Mouse (Mus musculus): ENCODE results near the gene Cd9. TPM values are rescaled to one million over a fixed set of nuclear protein-coding genes. Genes with fewer than 3 reads are reported as not detected.
"Not testable (repeated sequence)": the region's sequence is repeated elsewhere in the genome, so short reads cannot be mapped to it uniquely, and the experiment has no call there.

Cd9 gene
- total RNA-seq, 2 experiments from 2014 or later: 38.7 to 50.9 TPM

DNA sequence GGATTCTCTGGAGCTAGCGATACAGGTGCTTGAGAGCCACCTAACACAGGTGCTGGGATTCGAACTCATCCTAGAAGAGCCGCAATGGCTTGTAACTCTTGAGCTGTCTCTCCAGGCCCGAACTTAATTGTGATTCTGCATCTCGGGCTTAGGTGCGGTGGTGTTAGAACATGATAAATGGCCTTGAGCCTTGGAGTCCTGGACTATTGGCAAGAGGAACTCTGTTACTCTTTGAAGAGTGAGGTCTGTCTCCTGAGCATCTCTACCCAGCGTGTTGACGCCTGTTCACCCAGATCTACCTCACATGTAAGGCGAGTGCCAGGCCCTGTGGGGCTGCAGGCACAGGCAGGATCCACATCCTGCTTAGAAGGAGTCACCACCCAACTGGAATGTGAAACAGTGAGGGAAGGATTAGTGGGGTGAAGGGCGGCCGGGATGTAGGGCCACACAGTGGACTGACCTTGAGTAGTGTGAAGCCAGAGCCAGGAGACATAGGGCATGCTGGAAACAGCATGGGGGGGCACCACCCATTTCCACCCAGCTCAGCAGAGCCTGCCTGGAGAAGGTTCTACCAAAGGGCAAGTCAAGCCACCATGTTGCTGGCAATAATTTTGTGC is 8.7 kb upstream of the Cd9 start:
- ATAC-seq (replicated peaks; ENCODE audit: poor library complexity): no peak

DNA sequence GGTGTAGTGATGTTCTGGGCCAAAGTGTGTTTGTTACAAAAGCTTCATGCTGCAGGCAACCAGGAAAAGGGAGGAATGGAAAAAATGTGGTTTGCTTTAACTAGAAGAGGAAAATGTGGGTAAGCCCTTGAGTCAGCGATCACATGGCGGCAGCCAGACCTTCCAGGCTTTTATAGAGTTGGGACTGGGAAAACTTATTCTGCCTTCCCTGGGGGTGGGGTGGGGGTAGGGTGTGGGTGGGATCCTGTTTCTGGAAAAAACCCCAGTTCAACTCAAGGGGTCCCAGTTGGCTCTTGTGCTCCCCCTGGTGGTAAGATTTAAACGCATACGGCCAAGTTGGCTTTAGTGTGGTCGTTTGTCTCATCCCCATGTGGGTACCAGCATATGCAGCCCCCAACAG is 3.5 kb upstream of the Cd9 start:
- ATAC-seq (replicated peaks; ENCODE audit: poor library complexity): peak; percentile 50

DNA sequence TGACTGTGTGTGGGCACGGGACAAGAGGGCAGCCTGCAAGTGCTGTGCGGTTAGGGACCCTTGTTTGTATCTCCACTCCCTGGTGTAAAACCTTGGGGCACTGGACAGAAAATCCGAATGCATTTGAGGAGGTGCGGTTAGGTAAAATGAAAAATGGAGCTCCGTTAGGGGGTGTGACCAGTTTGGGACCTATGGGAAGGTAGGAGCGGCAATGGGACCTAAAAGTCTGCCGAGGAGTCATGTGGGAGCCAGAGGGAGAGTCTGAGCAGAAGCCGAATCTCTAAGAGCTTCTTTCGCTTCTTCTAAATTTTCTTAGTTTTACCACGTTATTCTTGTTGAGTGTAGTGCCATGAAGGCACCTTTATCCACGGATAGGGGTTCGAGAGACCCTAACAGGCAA is 1.8 kb upstream of the Cd9 start:
- no peak for ATAC-seq (replicated peaks; ENCODE audit: poor library complexity)

DNA sequence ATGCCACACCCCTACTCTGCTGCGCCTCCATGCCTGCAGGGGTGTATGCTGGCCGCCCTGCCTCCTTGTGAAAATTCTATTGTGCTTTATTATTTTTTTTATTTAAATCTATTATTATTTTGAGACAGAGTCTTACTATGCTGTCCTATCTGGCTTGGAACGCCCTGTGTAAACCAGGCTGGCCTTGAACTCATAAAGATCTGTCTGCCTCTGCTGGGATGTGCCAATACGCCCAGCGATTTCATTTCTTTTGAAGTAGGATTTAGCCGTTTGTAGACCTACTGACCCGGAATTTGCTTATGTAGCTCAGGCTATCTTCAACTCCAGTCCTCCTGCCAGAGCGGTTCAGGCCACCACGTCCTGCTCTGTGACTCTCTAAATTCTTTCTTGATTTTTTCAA is 770 bp upstream of the Cd9 start:
- no peak for ATAC-seq (replicated peaks; ENCODE audit: poor library complexity)

- ATAC-seq (replicated peaks; ENCODE audit: poor library complexity): no peak
Measured at GRCm38 (mm10) chr6:125493147-125493546, 1.4 kb downstream of the Cd9 start.

DNA sequence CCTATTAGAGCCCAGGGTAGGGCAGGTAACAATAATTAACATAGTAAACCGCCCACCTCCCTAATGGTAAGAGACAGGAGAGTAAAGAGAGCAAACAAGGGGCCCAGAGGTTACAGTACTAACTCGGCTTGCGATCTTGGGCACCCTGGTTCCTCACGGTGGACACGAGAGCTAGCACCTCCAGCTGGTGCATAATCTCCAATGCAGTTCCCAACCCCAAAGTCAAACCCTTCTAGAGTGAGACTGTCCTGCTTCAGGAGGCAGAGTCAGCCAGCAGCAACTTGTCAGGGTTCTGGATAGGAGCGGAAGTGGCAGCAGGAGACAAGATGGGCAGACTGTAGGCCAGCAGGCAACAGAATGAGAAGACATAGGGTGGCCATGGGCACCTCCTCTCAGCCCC is 1.9 kb downstream of the Cd9 start:
- no peak for ATAC-seq (replicated peaks; ENCODE audit: poor library complexity)

GRCm38 (mm10) chr6:125492033-125492432 is 2.6 kb downstream of the Cd9 start:
- no peak for ATAC-seq (replicated peaks; ENCODE audit: poor library complexity)

- no peak for ATAC-seq (replicated peaks; ENCODE audit: poor library complexity)
Measured at GRCm38 (mm10) chr6:125491393-125491792, 3.2 kb downstream of the Cd9 start.

DNA sequence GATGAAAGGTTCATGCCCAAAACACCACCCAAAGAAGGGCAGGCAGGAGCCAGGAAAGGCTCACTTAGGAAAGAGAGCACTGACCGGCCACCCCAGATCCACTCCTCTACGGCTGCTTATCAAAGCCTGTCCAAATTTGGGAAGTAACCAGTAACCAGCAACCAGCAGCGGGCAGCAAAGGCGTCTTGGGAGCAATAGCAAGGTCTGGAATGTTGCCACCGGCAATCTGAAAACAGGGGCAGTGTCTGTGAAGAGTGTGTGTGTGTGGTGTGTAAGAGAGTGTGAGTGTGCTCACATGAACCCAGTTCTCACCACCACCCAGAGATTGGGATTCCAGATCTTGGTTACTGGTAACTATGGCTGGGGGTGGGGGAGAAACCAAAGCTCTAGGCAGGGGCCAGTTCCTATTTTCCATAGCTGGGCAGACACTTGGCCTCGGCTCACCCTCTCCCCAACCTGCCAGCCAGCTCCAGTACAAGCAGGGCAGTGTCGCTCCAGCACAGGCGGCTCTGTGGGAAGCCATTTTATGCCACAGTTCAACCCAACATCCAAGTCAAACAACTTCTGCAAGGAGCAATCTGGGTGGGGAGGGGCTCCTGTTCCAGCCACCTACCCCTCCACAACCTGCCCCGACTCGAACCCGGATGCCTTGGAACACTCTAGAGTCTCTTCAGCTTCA is 4.6 kb downstream of the Cd9 start:
- peak; percentile 45 for ATAC-seq (replicated peaks; ENCODE audit: poor library complexity)

- no peak for ATAC-seq (replicated peaks; ENCODE audit: poor library complexity)
Measured at GRCm38 (mm10) chr6:125485589-125485988, 9.0 kb downstream of the Cd9 start.

GRCm38 (mm10) chr6:125484721-125485120 is 9.9 kb downstream of the Cd9 start:
- peak; percentile 32 for ATAC-seq (replicated peaks; ENCODE audit: poor library complexity)

- ATAC-seq (replicated peaks; ENCODE audit: poor library complexity): not testable (repeated sequence)
Measured at GRCm38 (mm10) chr6:125484313-125484660, 10.3 kb downstream of the Cd9 start.

GRCm38 (mm10) chr6:125483515-125484312 is 10.9 kb downstream of the Cd9 start:
- ATAC-seq (replicated peaks; ENCODE audit: poor library complexity): peak; percentile 27

DNA sequence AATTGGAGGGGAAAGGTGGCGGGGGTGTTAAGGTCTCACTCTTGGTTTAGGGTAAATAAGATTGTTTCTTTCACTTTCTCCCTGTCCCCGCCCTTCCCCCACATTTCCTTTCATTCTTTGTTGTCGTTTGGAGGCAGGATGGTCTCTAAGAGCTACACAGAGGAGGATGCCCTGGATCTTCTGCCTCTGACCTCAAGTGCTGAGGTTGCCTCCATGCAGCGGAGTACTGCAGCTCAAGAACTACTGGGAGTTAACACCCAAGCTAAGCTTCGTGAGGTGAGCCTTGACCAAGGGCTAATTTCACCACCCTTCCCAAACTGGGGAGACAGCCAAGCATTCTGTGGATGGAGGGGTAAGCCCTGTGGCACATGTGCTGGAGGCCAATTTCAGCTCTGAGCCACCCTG is 12.2 kb downstream of the Cd9 start:
- no peak for ATAC-seq (replicated peaks; ENCODE audit: poor library complexity)

DNA sequence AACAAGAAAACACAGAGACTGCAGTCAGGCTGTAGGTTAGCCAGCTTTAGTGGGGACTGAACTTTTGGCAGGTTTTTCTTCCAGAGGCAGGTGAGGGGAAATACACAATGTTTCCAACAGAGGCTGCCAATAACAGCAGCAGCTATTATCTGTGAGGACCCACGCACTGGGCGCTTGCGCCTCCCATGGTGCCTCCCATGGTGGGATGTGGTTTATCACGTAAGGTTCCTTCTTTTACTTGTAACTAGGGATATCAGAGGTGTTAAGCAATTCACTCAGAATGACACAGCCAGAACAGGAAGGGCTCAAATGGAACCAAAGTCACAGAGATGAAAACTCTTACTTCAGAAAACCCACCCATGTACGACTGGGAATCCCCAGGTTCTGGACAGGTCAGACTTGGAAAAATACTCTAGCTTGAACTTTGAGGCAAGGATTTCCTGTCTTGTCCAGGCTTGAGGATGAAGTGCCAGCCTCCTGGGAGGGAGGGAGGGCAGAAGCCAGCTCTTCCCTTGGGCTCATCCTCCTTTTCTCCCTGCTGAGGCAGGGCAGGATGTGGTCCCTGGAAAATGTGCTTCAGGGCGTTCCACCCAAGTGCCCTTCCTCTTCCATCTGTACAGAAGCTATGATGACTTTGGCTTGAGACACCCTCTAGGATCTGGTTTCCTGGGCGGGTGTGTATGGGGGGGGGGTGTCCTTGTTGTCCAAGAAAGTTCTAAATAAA is 12.8 kb downstream of the Cd9 start:
- peak; percentile 69 for ATAC-seq (replicated peaks; ENCODE audit: poor library complexity)

DNA sequence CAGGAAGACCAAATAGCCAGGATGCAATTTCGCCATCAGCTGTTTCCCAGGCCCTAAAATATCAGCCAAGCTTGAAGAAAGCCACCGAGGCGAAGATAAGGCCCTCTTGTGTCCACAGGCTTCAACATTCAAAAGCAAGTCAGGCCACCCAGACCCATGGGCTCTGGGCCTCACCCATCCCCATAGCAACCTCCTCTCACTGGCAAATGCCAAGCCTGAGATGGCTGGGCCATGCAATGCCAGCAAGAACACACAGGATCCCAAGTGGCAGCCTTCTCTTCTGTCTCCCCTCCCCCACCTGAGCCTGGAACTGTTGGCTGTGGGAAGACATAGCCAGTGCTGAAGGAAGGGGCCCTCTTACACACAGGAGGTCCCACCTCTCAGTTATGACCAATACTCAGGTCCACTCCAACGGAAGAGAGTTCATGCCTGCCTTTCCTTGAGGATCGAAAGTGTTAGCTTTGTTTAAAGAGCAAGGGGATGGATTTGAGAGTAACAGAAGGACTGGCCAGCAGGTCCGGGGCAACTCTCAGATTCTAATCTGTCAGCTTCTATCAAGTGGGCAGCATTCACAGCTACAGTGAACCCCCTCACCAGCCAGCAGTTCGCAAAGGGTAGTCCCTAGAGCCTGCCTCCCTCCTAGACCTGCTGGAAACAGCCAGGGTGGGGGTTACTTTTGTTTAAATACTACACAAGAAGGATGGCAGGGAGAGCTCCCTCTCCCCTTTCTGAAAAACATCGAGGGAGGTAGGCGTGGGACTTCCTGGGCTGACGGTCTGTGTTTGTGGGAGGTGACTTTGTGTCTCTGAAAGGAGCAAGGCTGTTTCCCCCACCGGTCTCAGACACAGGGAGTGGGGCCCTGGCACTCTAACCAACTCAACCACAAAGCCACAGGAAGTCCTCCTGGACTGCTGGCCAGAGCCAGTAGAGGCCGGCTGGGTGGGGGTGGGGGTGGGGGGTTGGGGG is 13.9 kb downstream of the Cd9 start:
- peak; percentile 56 for ATAC-seq (replicated peaks; ENCODE audit: poor library complexity)

- ATAC-seq (replicated peaks; ENCODE audit: poor library complexity): no peak
Measured at GRCm38 (mm10) chr6:125479359-125479758, 15.2 kb downstream of the Cd9 start.

GRCm38 (mm10) chr6:125478135-125479128 is 16.2 kb downstream of the Cd9 start:
- ATAC-seq (replicated peaks; ENCODE audit: poor library complexity): no peak
